Mouse (Mus musculus) adrenal gland, postnatal 4 days (tissue): ENCODE results near the gene S100pbp. TPM values are rescaled to one million over a fixed set of nuclear protein-coding genes. Genes with fewer than 3 reads are reported as not detected.

Source experiments
- DNase-seq, 2 experiments: peaks; one replicate each; pipeline ENCODE4 v3.0.0; 2021 to 2022; ENCODE audit warnings: low spot score in 2 of 2, mixed read lengths in 2 of 2
- long read RNA-seq, 2 experiments: library from polyadenylated mRNA; stranded (forward); transcript quantifications; one replicate each; pipeline ENCODE4 v2.0.0; 2021
- total RNA-seq, 2 experiments: library from RNA; stranded (reverse); gene quantifications; 2 replicates each; pipeline ENCODE4 v1.2.3; 2021

The S100pbp gene
- total RNA-seq = 10 to 100 TPM; 42.7 to 44.7 TPM
- long read RNA-seq, experiment 1, partial matches to known transcripts = 1 of 4 reads
- long read RNA-seq, experiment 1, other reads (novel, unspliced or antisense) = 3 of 4 reads
- long read RNA-seq, experiment 2, full-length matches to known transcripts = 1 of 6 reads
- long read RNA-seq, experiment 2, partial matches to known transcripts = 0 of 6 reads
- long read RNA-seq, experiment 2, other reads (novel, unspliced or antisense) = 5 of 6 reads

- DNase-seq = peak; percentile 89 to 98
Measured at GRCm38 (mm10) chr4:129189542-129190519, at the start of gene S100pbp, which contains the start of gene Yars. Gene S100pbp, minus strand, starts transcription at chr4:129189727. Gene Yars, plus strand, starts transcription at chr4:129189760.

- peak in 1 of 2 experiments; percentile 49 for DNase-seq
Measured at GRCm38 (mm10) chr4:129239075-129239474, 49.5 kb upstream of the S100pbp start.

- no peak for DNase-seq
Measured at GRCm38 (mm10) chr4:129238579-129239016, 49.1 kb upstream of the S100pbp start.

GRCm38 (mm10) chr4:129237843-129238441 is 48.4 kb upstream of the S100pbp start:
- no peak for DNase-seq

- DNase-seq = no peak
Measured at GRCm38 (mm10) chr4:129236236-129236813, 46.8 kb upstream of the S100pbp start.

- DNase-seq = no peak
Measured at GRCm38 (mm10) chr4:129235147-129235546, 45.6 kb upstream of the S100pbp start.

- DNase-seq = no peak
Measured at GRCm38 (mm10) chr4:129234488-129234887, 45.0 kb upstream of the S100pbp start.

GRCm38 (mm10) chr4:129232561-129233360 is 43.2 kb upstream of the S100pbp start:
- no peak for DNase-seq

GRCm38 (mm10) chr4:129231594-129232450 is 42.3 kb upstream of the S100pbp start:
- DNase-seq = no peak

- DNase-seq = no peak
Measured at GRCm38 (mm10) chr4:129230926-129231325, 41.4 kb upstream of the S100pbp start.

- no peak for DNase-seq
Measured at GRCm38 (mm10) chr4:129227985-129228381, 38.5 kb upstream of the S100pbp start.

GRCm38 (mm10) chr4:129227170-129227984 is 37.9 kb upstream of the S100pbp start:
- no peak for DNase-seq

- no peak for DNase-seq
Measured at GRCm38 (mm10) chr4:129226441-129226963, 37.0 kb upstream of the S100pbp start.

GRCm38 (mm10) chr4:129225315-129225714 is 35.8 kb upstream of the S100pbp start:
- no peak for DNase-seq

- DNase-seq = no peak
Measured at GRCm38 (mm10) chr4:129223421-129224281, 34.1 kb upstream of the S100pbp start.

- DNase-seq = no peak
Measured at GRCm38 (mm10) chr4:129222019-129222925, 32.7 kb upstream of the S100pbp start.
